Mouse (Mus musculus) myocyte (in vitro differentiated cells): ENCODE results near the gene Cuedc2. TPM values are rescaled to one million over a fixed set of nuclear protein-coding genes. Genes with fewer than 3 reads are reported as not detected.

Experiments used
- H3K27me3 ChIP-seq: one replicate; pipeline ENCODE4 v1.6.1; 2011; ENCODE audit not compliant: control insufficient read depth, insufficient read depth, insufficient read length
- H3K36me3 ChIP-seq: one replicate; pipeline ENCODE4 v1.6.1; 2011; ENCODE audit not compliant: control insufficient read depth, insufficient read depth
- H3K4me2 ChIP-seq: one replicate; pipeline ENCODE4 v1.6.1; 2011; ENCODE audit warnings: low read depth, control low read depth
- H3K4me3 ChIP-seq: one replicate; pipeline ENCODE4 v1.5.1; 2011; ENCODE audit warnings: mild to moderate bottlenecking, control low read depth, moderate library complexity
- H3K79me2 ChIP-seq: one replicate; pipeline ENCODE4 v1.6.1; 2011; ENCODE audit not compliant: control insufficient read depth, insufficient read depth
- H3ac ChIP-seq: one replicate; pipeline ENCODE4 v1.6.1; 2011; ENCODE audit not compliant: control insufficient read depth, insufficient read length
- CEBPB ChIP-seq: IDR thresholded peaks from 2 replicates; pipeline ENCODE4 v1.6.1; 2011; ENCODE audit warnings: mild to moderate bottlenecking, moderate library complexity; ENCODE audit not compliant: poor library complexity, insufficient read depth, severe bottlenecking
- E2F4 ChIP-seq: IDR thresholded peaks from one replicate; pipeline ENCODE4 v1.6.1; 2011; ENCODE audit warnings: mild to moderate bottlenecking, control low read depth, moderate library complexity; ENCODE audit not compliant: insufficient read depth
- MAX ChIP-seq: IDR thresholded peaks from one replicate; pipeline ENCODE4 v1.6.1; 2011; ENCODE audit warnings: low read depth, mild to moderate bottlenecking, control low read depth
- MYOD1 ChIP-seq, 3 experiments: IDR thresholded peaks; one replicate each; pipeline ENCODE4 v1.6.1; 2011; ENCODE audit warnings: control low read depth in 2 of 3, low read depth in 2 of 3, mild to moderate bottlenecking in 2 of 3, moderate library complexity in 1 of 3; ENCODE audit not compliant: insufficient read length in 2 of 3, control insufficient read depth in 1 of 3
- MYOG ChIP-seq, 3 experiments: IDR thresholded peaks; one replicate each; pipeline ENCODE4 v1.6.1; 2011; ENCODE audit warnings: control low read depth in 2 of 3, low read depth in 2 of 3, mild to moderate bottlenecking in 2 of 3; ENCODE audit not compliant: insufficient read length in 2 of 3, control insufficient read depth in 1 of 3, insufficient read depth in 1 of 3
- POLR2A ChIP-seq: IDR thresholded peaks from one replicate; pipeline ENCODE4 v1.6.1; 2011; ENCODE audit warnings: low read depth, mild to moderate bottlenecking, control low read depth, moderate library complexity; ENCODE audit not compliant: insufficient read length
- POLR2AphosphoS2 ChIP-seq: IDR thresholded peaks from one replicate; pipeline ENCODE4 v1.6.1; 2011; ENCODE audit warnings: low read depth, control low read depth; ENCODE audit not compliant: insufficient read length
- REST ChIP-seq: IDR thresholded peaks from one replicate; pipeline ENCODE4 v1.6.1; 2011; ENCODE audit warnings: mild to moderate bottlenecking, control low read depth, moderate library complexity; ENCODE audit not compliant: insufficient read depth, insufficient read length
- SRF ChIP-seq: IDR thresholded peaks from one replicate; pipeline ENCODE4 v1.6.1; 2011; ENCODE audit warnings: low read depth; ENCODE audit not compliant: control insufficient read depth, insufficient read length
- TCF12 ChIP-seq: IDR thresholded peaks from one replicate; pipeline ENCODE4 v1.6.1; 2011; ENCODE audit warnings: mild to moderate bottlenecking, control low read depth; ENCODE audit not compliant: poor library complexity, insufficient read depth, severe bottlenecking
- TCF3 ChIP-seq: IDR thresholded peaks from one replicate; pipeline ENCODE4 v1.6.1; 2011; ENCODE audit warnings: low read depth, control low read depth; ENCODE audit not compliant: insufficient read length
- USF1 ChIP-seq: IDR thresholded peaks from one replicate; pipeline ENCODE4 v1.6.1; 2011; ENCODE audit warnings: low read depth, mild to moderate bottlenecking, control low read depth, moderate library complexity
- polyA plus RNA-seq: library from polyadenylated mRNA; unstranded; fragments of >200 nt; fragmentation: generic; extraction: Trizol; gene quantifications from one replicate; pipeline ENCODE4 v1.2.1, GENCODE M21; 2012; ENCODE audit warnings: missing spikeins

Cuedc2 gene
- polyA plus RNA-seq, 1 experiment, result 165 TPM

DNA sequence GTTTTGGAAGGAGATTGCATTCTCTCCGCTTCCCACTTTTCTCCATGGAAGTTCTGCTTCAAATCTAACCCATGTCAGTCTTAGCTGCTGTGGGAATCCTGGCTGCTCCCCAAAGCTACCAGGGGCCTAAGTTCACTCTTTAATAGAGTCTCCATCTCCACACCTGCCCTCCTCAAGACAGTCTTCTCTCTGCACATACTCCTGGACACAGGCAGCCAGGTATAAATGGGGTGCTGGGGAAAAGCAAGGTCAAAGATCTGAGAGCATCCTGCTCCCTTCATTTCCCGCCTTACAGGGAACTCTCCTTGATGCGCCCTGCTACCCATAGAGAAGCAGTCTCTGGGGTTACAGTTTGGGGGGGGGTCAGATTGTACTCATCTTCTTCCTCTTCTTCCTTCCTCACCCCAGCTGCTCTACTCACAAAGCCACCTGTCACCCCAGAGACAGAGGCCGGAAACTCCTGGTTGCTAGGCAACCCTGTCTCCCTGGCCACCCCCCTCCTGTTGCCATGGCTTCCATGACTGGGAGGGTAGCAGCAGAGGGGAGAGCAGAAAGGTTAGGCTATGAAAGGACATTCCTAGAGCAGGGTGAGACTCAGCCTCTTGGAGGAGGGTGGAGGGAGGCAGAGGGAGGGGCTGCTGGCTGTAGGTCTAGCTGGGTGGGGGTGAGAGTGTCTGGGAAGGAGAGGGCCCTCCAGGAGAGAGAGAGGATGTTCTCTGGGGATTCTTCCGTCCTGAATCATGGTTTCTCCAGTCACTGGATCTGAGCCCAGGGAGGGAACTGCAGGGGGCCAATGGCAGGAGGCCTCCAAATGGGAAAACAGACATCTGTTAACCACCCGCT lies 17.2 kb downstream of the Cuedc2 start:
- Histone ChIP-seq H3K4me2 (no peak overlapping the region), H3ac (no peak overlapping the region), H3K36me3 (no peaks in the 10 kb centered on the region), H3K4me3 (no peak overlapping the region), H3K27me3 (peaks cover 54% of the 10 kb centered on the region), H3K79me2 (no peaks in the 10 kb centered on the region)
- TF ChIP-seq SRF (no peak), USF1 (no peak), MYOG (IDR thresholded peaks at IDR 0.05; ENCODE audit: control insufficient read depth in 1 of 3, insufficient read depth in 1 of 3, insufficient read length in 2 of 3, low read depth in 2 of 3) (no peak), TCF12 (no peak), POLR2A (no peak), TCF3 (no peak), POLR2AphosphoS2 (no peak), E2F4 (no peak), REST (no peak), MYOD1 (IDR thresholded peaks at IDR 0.05; ENCODE audit: control insufficient read depth in 1 of 3, insufficient read length in 2 of 3, low read depth in 2 of 3) (no peak), MAX (no peak), CEBPB (no peak)

DNA sequence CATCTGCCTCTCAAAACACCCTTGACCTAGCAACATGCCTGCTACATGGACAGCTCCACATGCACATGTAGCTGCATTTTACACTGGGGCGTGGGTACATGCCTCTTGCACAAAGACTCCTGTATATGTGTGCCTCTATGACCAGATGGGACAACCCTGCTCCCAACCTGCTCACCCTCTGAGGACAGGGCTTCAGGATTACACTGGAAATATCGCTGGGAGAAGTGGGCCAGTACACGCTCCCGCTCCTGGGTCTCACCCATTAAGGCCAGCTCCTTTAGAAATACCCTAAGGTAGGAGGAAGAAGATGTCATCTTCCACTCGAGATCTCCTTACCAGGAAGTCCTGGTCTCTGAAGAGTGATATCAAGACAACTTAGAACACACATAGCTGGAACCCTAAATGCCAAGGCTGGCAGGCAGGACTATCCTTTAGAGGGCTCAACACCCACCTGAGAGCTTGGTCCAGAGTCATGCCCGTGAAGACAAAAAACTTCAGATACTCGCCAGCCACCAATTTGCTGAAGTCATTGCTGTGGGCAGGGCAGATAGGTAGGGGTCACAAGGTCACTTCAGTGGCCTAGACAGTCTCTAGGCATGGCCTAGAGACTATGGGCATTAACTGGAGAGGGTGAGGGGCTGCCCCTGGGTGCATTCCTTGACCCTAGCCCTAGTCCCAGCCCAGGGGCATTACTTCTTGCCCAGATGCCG lies 18.3 kb downstream of the Cuedc2 start:
- H3K36me3 ChIP-seq, result no peaks in the 10 kb centered on the region
- TF ChIP-seq TCF12 (no peak), E2F4 (no peak), USF1 (no peak), POLR2A (no peak), MAX (no peak)
- peaks cover 54% of the 10 kb centered on the region for H3K27me3 ChIP-seq
- no peak overlapping the region for H3ac ChIP-seq
- H3K79me2 ChIP-seq, result no peaks in the 10 kb centered on the region
- no peak overlapping the region for H3K4me3 ChIP-seq
- H3K4me2 ChIP-seq, result no peak overlapping the region

DNA sequence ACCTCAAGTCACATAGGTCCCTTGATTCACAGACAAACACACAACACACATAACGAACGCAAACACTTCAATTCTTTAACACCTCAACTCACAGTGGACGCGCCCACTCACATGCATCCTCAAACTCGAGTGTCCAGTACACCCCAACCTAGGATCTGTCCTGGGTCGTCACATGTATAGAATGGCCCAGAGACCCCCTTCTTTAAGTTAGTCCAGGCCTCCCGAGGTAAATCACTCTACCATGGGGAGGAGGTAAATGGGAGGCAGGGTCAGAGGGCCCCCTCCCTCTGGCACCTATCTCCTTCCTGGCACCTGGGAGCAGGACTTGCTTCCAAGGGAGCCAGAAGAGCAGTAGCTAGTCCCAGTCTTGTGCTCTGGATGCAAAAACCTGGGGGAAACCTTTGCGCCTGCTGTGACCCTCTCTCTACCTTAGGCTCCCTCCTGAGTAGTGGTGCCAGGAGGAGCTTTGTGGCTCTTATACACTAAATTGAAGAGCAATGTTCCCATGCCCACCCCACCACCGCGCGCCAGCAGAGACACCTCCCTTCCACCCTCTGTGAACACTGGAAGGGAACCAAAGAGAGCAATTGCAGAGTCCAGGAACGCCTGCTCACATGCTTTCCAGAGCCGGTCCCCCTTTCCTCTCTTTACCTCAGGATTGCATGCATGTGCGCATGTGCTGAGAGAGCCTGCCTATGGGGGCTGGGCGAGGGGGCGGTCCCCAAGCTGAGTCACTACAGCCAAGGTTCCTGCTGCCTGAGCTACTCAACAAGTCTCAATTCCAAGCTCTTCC lies 19.7 kb downstream of the Cuedc2 start:
- TF ChIP-seq TCF3 (no peak), POLR2A (no peak)
- no peak overlapping the region for H3ac ChIP-seq
- no peak overlapping the region for H3K4me3 ChIP-seq
- H3K36me3 ChIP-seq, result no peaks in the 10 kb centered on the region
- H3K79me2 ChIP-seq, result no peaks in the 10 kb centered on the region
- H3K4me2 ChIP-seq, result peak overlapping the region; percentile 64
- peaks cover 43% of the 10 kb centered on the region for H3K27me3 ChIP-seq

DNA sequence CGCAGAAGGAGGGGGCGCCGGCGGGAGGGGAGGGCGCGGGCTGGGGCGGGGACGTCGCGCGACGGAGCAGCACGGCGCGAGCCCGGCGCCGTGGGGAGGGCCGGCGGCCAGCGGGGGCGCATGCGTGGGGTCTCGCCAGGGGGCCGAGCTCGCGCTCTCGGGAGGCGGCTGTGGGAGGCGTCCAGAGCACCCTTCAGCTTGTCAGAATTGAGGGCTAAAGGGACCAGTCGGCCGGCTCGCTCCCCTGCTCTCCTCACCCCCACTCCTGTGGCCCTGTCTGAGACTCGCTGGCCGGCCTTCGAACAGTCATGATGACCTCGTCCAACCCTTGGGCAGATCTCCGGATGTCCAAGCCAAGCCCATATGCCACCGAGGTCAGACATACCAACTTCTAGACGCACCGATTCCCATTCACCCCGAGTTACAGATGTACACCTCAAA lies 20.5 kb downstream of the Cuedc2 start:
- H3K4me3 ChIP-seq, result no peak overlapping the region
- TF ChIP-seq MYOD1 (IDR thresholded peaks at IDR 0.05; ENCODE audit: control insufficient read depth in 1 of 3, insufficient read length in 2 of 3, low read depth in 2 of 3) (no peak), SRF (no peak), MAX (no peak), POLR2A (no peak), CEBPB (no peak), REST (no peak), E2F4 (no peak), TCF12 (no peak), MYOG (IDR thresholded peaks at IDR 0.05; ENCODE audit: control insufficient read depth in 1 of 3, insufficient read depth in 1 of 3, insufficient read length in 2 of 3, low read depth in 2 of 3) (no peak), TCF3 (no peak), USF1 (no peak), POLR2AphosphoS2 (no peak)

DNA sequence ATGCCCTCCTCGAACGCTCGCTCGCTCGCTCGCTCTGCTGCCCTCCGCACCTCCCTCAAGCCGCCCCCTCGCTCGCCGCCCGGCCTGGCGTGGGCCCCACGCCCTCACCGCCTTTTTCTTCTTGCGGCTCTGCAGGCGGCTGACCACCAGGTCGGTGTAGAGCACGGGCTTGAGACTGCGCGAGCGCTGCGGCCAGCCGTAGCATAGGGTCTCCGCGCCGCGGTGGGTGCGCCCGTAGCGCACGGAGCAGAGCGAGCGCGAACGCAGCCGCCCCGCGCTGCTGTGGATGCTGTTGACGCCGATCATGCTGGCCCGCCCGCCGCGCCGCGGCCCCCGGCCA lies 21.0 kb downstream of the Cuedc2 start:
- H3K27me3 ChIP-seq, result peaks cover 31% of the 10 kb centered on the region
- H3K4me2 ChIP-seq, result peak overlapping the region; percentile 18
- H3K36me3 ChIP-seq, result no peaks in the 10 kb centered on the region
- H3K4me3 ChIP-seq, result no peak overlapping the region
- H3ac ChIP-seq, result no peak overlapping the region
- H3K79me2 ChIP-seq, result no peaks in the 10 kb centered on the region
- TF ChIP-seq MYOG (IDR thresholded peaks at IDR 0.05; ENCODE audit: control insufficient read depth in 1 of 3, insufficient read depth in 1 of 3, insufficient read length in 2 of 3, low read depth in 2 of 3) (no peak), MYOD1 (IDR thresholded peaks at IDR 0.05; ENCODE audit: control insufficient read depth in 1 of 3, insufficient read length in 2 of 3, low read depth in 2 of 3) (no peak), TCF12 (no peak), MAX (no peak), SRF (no peak), TCF3 (no peak), REST (no peak), POLR2AphosphoS2 (no peak), E2F4 (no peak), POLR2A (no peak), CEBPB (no peak), USF1 (no peak)

More for the DNA sequence above, 20.5 kb downstream of the Cuedc2 start:
- no peaks in the 10 kb centered on the region for H3K79me2 ChIP-seq
- H3K36me3 ChIP-seq, result no peaks in the 10 kb centered on the region
- H3ac ChIP-seq, result no peak overlapping the region
- H3K27me3 ChIP-seq, result peaks cover 36% of the 10 kb centered on the region
- H3K4me2 ChIP-seq, result peak overlapping the region; percentile 64
